Mouse (Mus musculus) erythroblast, embryonic 14.5 days (primary cell): Measurements from ENCODE around the gene Nfu1. TPM values are rescaled to one million over a fixed set of nuclear protein-coding genes. Genes with fewer than 3 reads are reported as not detected.
A peak's percentile ranks its signal among the peaks of the same experiment; 100 is the strongest.

ENCODE experiments used
- H3K27me3 ChIP-seq: 2 replicates; pipeline ENCODE4 v1.6.1; 2012; ENCODE audit warnings: inconsistent platforms; ENCODE audit not compliant: control insufficient read depth
- H3K36me3 ChIP-seq: 2 replicates; pipeline ENCODE4 v1.6.1; 2012; ENCODE audit warnings: mild to moderate bottlenecking, inconsistent platforms; ENCODE audit not compliant: control insufficient read depth
- H3K4me1 ChIP-seq: 2 replicates; pipeline ENCODE4 v1.6.1; 2012; ENCODE audit warnings: inconsistent platforms; ENCODE audit not compliant: control insufficient read depth
- H3K4me3 ChIP-seq: replicated peaks from 2 replicates; pipeline ENCODE3; 2012; ENCODE audit warnings: moderate library complexity, mild to moderate bottlenecking, inconsistent platforms
- H3K9me3 ChIP-seq: 2 replicates; pipeline ENCODE4 v1.6.1; 2012; ENCODE audit warnings: low read length, inconsistent platforms, mixed read lengths; ENCODE audit not compliant: control insufficient read depth
- GATA1 ChIP-seq: IDR thresholded peaks from 2 replicates; pipeline ENCODE4 v1.6.1; 2012; ENCODE audit warnings: low read length, inconsistent platforms, mixed read lengths
- TAL1 ChIP-seq: IDR thresholded peaks from 3 replicates; pipeline ENCODE4 v1.6.1; 2012; ENCODE audit warnings: low read length, inconsistent platforms, mixed read lengths
- polyA plus RNA-seq: library from polyadenylated mRNA; stranded (reverse); fragments of >175 nt; gene quantifications from 2 replicates; pipeline ENCODE4 v1.2.3, GENCODE M21; 2012

The Nfu1 gene
- 2.8 and 3.6 TPM in 2 replicates for polyA plus RNA-seq

DNA sequence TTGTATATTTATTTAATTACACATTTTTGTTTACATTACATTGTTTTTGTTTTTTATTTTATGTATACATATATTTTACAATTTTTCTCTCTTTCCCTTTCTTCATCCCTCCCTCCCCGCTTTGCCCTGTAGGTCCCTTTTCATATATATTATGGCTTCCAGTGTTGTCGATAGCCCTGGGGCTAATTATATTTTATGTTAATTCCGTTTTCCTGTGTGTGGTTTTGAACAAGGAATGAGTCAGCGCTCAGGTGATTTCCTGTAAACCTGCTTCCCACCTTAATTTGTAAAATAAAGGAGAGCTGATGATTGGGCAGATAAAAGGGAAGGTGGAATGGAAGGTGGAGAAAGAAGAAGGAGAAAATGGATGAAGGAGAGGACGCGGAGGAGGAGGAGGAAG is at the start of gene Nfu1:
Gene Nfu1 (plus strand): TSS at position 350 of the 400 bp plus-strand sequence.
- Histone ChIP-seq H3K36me3 (peaks cover 6% of the 10 kb centered on the region), H3K27me3 (no peaks in the 10 kb centered on the region), H3K9me3 (no peaks in the 10 kb centered on the region), H3K4me3 (peak within 1 kb of the TSS; percentile 78), H3K4me1 (peaks cover 37% of the 10 kb centered on the region)
- TF ChIP-seq TAL1 (no peak), GATA1 (no peak)

DNA sequence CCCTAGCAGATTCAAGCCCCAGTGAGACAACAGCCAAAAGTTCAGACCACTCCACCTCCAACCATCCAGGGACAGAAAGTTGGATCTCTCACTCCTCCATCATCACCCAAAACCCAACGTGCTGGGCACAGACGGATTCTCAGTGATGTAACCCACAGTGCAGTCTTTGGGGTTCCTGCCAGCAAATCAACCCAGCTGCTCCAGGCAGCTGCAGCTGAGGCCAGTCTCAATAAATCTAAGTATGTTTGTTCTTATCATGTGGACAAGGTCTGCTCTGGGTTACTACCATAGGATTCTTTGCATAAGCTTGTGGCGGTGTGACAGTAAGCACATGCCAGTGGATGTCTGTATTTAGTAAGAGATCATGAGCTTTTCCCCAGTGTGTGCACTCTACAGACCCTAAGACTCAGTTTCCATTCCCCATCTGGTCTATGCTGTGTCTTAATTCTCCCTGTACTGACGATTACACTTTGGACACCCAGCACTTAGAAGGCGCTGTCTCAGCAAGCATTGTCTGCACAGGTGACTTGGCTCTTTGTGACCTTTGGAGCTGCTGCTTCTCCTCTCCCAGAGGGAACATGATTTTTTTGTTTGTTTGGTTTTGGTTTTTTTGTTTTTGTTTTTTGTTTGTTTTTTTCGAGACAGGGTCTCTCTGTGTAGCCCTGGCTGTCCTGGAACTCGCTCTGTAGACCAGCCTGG is 44.9 kb upstream of the Nfu1 start:
- Histone ChIP-seq H3K36me3 (peaks cover 72% of the 10 kb centered on the region), H3K4me3 (no peak overlapping the region), H3K4me1 (no peaks in the 10 kb centered on the region), H3K27me3 (no peaks in the 10 kb centered on the region), H3K9me3 (no peaks in the 10 kb centered on the region)
- TF ChIP-seq GATA1 = no peak
- no peak for TF ChIP-seq TAL1

- no peak for TF ChIP-seq GATA1
- no peak for TF ChIP-seq TAL1
- Histone ChIP-seq H3K36me3 (peaks cover 67% of the 10 kb centered on the region), H3K4me1 (no peaks in the 10 kb centered on the region), H3K27me3 (no peaks in the 10 kb centered on the region), H3K4me3 (no peak overlapping the region), H3K9me3 (no peaks in the 10 kb centered on the region)
Observed at GRCm38 (mm10) chr6:86967166-86967565, 41.9 kb upstream of the Nfu1 start.

DNA sequence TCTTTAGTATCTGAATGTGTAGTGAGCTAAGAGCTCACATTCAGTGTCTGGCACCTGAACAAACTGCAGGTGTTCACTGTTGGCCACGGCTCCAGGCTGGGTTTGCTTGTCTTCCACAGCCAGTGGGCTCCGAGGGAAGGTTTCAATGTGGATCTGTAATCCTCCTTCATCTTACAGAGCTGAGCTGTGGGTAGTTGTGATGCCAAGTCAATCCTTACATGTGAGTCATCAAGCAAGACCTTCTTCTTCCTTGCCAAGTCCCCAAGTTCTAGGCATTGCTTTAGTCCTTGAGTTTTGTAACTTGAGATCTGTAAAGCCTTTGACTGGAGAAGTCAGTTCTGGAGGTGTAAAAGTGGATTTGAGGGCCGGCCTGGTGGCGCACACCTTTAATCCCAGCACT is 35.1 kb upstream of the Nfu1 start:
- Histone ChIP-seq H3K4me1 (no peaks in the 10 kb centered on the region), H3K27me3 (no peaks in the 10 kb centered on the region), H3K9me3 (no peaks in the 10 kb centered on the region), H3K4me3 (no peak overlapping the region), H3K36me3 (peaks cover 36% of the 10 kb centered on the region)
- no peak for TF ChIP-seq TAL1

DNA sequence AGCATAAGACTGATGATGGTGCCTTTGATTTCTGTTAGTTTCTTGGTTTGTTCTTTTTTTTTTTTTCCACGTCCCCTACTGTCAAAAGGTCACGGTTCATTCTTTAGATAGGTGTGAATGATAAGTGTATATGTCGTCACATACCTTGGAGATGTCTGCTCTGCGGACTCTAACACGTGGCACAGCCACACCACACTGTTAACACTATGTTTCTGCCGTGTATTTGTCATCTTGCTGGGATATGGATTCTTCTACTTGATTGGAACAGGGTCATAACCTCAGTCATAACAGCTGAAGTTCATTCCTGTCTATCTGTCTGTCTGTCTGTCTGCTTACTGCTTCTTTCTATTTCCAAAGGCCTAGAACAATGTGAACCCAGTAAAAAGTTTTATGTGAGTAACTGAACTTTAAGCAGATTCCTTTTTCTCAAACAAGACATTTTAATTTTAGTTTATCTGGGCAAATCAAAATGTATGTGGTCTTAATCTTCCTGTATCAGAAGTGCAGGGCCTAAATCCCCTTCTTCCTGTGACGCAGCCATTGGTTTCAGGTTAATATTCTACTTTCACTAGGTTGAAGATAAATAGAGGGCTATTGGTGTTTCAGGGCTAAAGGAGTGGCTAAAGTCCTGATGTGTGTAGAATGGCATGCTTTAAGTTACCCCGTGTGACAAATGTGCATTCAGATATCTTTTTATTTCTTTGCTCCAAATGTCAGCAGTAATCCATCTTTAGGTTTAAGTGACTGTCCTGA is 30.7 kb upstream of the Nfu1 start:
- Histone ChIP-seq H3K36me3 (peaks cover 18% of the 10 kb centered on the region), H3K4me1 (no peaks in the 10 kb centered on the region), H3K4me3 (no peak overlapping the region), H3K27me3 (no peaks in the 10 kb centered on the region), H3K9me3 (no peaks in the 10 kb centered on the region)
- TF ChIP-seq TAL1 = no peak
- TF ChIP-seq GATA1 = no peak

DNA sequence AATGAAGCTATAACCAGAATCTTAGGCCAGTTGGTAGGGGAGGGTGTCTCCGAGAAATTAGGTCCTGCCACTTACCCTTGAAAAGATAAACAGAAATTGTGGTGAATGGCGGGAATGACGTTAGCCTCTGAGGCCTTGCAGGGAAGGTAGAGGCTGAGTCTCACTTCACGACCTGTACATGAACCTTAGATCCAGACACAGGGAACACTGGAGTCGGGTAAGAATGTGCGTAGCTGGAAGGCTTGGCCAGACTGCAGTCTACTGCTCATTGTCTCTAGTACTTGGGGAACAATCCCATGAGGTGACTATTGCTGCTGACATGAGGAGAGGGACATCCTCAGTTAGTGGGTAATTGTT is 30.1 kb upstream of the Nfu1 start:
- Histone ChIP-seq H3K4me3 (no peak overlapping the region), H3K9me3 (no peaks in the 10 kb centered on the region), H3K27me3 (no peaks in the 10 kb centered on the region), H3K36me3 (peaks cover 14% of the 10 kb centered on the region), H3K4me1 (no peaks in the 10 kb centered on the region)
- TF ChIP-seq TAL1 = no peak
- TF ChIP-seq GATA1 = no peak

DNA sequence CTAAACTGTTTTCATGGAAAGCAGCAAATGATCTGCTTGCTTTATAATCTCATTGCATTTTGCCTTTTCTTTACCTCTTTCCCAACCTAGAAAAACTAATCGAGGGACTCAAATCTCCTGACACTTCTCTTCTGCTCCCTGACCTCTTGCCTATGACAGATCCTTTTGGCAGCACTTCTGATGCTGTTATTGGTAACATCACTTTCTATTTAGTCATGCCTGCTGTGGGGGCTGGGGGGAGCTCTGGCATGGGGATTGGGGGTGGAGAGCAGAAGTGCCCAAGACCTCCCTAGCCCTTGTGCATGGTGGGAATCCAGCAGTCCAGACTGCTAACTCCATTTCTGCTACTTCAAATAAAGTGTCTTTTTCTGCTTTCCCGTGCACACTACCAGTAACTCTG is 27.8 kb upstream of the Nfu1 start:
- TF ChIP-seq GATA1 = no peak
- TF ChIP-seq TAL1 = no peak
- H3K27me3 ChIP-seq = no peaks in the 10 kb centered on the region
- H3K9me3 ChIP-seq = no peaks in the 10 kb centered on the region
- peaks cover 13% of the 10 kb centered on the region for H3K36me3 ChIP-seq
- no peaks in the 10 kb centered on the region for H3K4me1 ChIP-seq
- no peak overlapping the region for H3K4me3 ChIP-seq

DNA sequence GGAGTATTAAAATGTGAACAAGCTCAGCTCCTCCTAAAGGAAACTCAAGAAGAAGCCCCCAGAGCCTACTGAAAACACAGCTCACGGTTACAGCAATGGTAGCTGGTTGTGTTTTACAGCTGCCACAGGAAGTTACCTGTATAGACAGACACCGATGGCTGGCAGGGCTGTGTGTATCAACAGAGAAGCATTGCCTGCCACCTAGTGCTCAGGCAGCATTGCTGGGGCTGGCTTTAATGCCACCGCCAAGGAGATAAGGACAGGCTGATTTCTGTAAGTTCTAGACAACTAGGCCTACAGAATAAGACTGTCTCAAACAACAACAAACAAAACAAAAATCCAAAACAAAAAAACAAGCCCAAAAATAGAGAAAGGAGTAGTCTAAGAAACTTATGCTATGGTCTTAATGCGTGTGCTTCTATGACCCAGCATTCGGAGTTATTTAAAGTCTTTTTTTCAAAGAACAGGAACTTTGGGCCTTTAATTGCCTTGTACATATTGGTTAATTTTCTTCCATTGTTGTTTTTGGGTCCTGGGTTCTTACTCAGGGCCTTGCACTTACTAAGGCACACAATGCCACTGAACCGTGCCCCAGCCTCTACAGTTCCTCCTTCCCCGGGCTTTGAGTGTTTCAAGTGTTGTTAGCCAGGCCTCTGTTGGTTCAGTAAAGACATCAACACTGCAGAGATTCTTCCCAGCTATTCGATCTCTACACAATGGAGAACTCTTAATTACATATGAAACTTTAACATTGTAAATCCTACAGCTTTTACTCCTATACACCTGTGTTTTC is 23.5 kb upstream of the Nfu1 start:
- no peak for TF ChIP-seq TAL1
- no peak for TF ChIP-seq GATA1
- H3K4me1 ChIP-seq = no peaks in the 10 kb centered on the region
- H3K27me3 ChIP-seq = no peaks in the 10 kb centered on the region
- H3K36me3 ChIP-seq = peaks cover 5% of the 10 kb centered on the region
- no peak overlapping the region for H3K4me3 ChIP-seq
- H3K9me3 ChIP-seq = no peaks in the 10 kb centered on the region

DNA sequence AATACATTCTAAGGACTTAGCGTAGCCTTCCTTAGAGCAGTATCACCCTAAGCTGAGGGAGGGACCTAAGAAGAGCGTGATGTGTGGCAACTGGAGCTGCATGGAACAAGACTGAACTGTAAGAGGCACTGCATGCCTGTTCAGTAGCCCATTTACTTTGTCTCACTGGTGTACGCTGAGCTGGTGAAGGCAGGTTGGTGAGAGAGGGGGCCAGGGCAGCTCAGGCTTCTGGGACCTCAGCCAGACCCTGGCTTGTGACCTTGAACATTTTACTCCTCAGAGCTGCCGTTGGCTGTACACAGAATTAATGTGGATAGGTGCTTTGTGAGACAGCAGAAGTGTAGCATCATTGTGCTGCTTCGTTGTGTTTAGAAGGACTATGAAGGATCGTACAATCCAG is 19.5 kb upstream of the Nfu1 start:
- Histone ChIP-seq H3K4me1 (no peaks in the 10 kb centered on the region), H3K9me3 (no peaks in the 10 kb centered on the region), H3K36me3 (peaks cover 5% of the 10 kb centered on the region; the same call in 1 of the 2 replicates), H3K27me3 (no peaks in the 10 kb centered on the region), H3K4me3 (no peak overlapping the region)
- no peak for TF ChIP-seq GATA1
- no peak for TF ChIP-seq TAL1
